Mouse (Mus musculus) forebrain, embryonic 14.5 days (tissue): ENCODE data around the gene Ddah1. TPM values are rescaled to one million over a fixed set of nuclear protein-coding genes. Genes with fewer than 3 reads are reported as not detected.
A peak's percentile ranks its signal among the peaks of the same experiment; 100 is the strongest.

ENCODE experiments used
- ATAC-seq: fragments of 200-750 bp; cut with Nextera tagmentation; 2 replicates; pipeline ENCODE4 v1.8.0; 2017; ENCODE audit warnings: mild to moderate bottlenecking, moderate library complexity
- DNase-seq: peaks from one replicate; pipeline ENCODE4 v3.0.0-alpha.2; 2015; ENCODE audit warnings: low spot score
- H3K27ac ChIP-seq: fragments of 300-500 bp; sonication (generic); 2 replicates; pipeline ENCODE4 v1.5.1; 2014; ENCODE audit warnings: low read depth, mild to moderate bottlenecking, control low read depth, low read length, moderate library complexity
- H3K27me3 ChIP-seq: fragments of 300-500 bp; sonication (generic); replicated peaks from 2 replicates; pipeline ENCODE4 v1.6.1; 2014; ENCODE audit warnings: low read length, control low read depth, mixed read lengths; ENCODE audit not compliant: control insufficient read depth, insufficient read depth
- H3K36me3 ChIP-seq: fragments of 300-500 bp; sonication (generic); 2 replicates; pipeline ENCODE4 v1.6.1; 2014; ENCODE audit warnings: low read length, control low read depth; ENCODE audit not compliant: control insufficient read depth, insufficient read depth
- H3K4me1 ChIP-seq: fragments of 300-500 bp; sonication (generic); 2 replicates; pipeline ENCODE4 v1.6.1; 2014; ENCODE audit warnings: antibody characterized with exemption, low read length, control low read depth; ENCODE audit not compliant: control insufficient read depth, insufficient read depth
- H3K4me2 ChIP-seq: fragments of 300-500 bp; sonication (generic); 2 replicates; pipeline ENCODE4 v1.6.1; 2014; ENCODE audit warnings: mild to moderate bottlenecking, control low read depth, low read length
- H3K4me3 ChIP-seq: fragments of 300-500 bp; sonication (generic); 2 replicates; pipeline ENCODE4 v1.5.1; 2014; ENCODE audit warnings: low read depth, low read length, control low read depth
- H3K9ac ChIP-seq: fragments of 300-500 bp; sonication (generic); 2 replicates; pipeline ENCODE4 v1.6.1; 2014; ENCODE audit warnings: mild to moderate bottlenecking, low read length, control low read depth, moderate library complexity
- H3K9me3 ChIP-seq: fragments of 300-500 bp; sonication (generic); replicated peaks from 2 replicates; pipeline ENCODE4 v1.6.1; 2016; ENCODE audit warnings: low read length, control low read depth, mixed read lengths; ENCODE audit not compliant: control insufficient read depth
- WGBS: fragments of 180-500 bp; shearing (Covaris S2); extraction: QIAGEN DNeasy Blood & Tissue Kit; methylation state at CpG from one replicate; pipeline ENCODE4 v1.1.7; 2014; 5-methylcytosine and 5-hydroxymethylcytosine counted together
- polyA plus RNA-seq: library from polyadenylated mRNA; unstranded; fragments of >200 nt; fragmentation: Nextera tagmentation; extraction: Ambion mirVana; gene quantifications from 2 replicates; pipeline ENCODE4 v1.2.1, GENCODE M21; 2014

The Ddah1 gene
- 129 and 147 TPM in 2 replicates for polyA plus RNA-seq

DNA sequence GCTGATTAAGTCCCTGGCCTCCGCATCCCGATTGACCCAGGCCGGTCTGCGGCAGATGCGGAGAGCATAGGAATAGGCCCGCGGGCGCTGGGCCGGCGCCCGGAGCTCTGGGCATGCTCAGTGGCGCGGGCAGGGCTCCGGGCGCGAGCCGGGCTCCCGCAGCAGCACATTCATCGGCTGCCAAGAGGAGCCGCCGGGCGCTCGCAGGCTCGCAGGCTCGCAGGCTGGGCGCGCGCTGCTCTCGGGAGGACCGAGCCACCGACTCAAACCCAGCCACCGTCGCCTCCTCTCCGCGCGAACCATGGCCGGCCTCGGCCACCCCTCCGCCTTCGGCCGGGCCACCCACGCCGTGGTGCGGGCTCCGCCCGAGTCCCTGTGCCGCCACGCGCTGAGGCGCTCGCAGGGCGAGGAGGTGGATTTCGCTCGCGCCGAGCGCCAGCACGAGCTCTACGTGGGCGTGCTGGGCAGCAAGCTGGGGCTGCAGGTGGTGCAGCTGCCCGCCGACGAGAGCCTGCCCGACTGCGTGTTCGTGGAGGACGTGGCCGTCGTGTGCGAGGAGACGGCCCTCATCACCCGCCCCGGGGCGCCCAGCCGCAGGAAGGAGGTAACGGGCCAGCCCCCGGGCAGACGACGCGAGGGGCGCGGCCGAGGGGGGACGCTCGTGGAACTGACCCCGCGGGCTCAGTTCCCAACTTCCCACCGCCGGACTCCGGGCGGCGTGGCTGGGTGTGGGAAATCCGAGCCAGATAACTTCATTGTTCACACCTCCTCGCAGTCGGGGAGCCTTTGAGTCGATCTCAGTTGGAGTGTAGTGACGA, at the start of gene Ddah1:
Gene Ddah1, plus strand, starts transcription at position 115 of the 818 bp plus-strand sequence.
- ATAC-seq = peak; percentile 93
- H3K27ac ChIP-seq = peak within 1 kb of the TSS; percentile 94
- no peaks in the 10 kb centered on the region for H3K27me3 ChIP-seq

DNA sequence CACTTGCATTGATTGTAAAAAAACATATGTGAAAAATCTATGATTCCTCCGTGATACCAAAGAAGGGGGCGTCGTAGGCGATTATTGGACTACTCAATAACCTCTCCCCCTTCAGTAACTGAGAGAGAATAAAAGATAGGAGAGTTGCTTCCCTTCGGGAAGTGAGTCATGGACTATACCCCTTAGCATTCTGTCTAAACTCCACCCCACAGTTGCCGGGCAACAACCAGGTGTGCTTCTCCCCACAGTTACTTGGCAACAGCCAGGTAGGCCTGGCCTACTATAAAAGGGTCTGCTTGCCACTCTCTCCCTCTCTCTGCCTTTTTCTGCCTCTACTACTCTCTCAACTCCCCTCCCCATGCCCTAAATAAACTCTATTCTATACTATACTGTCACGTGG, 42.6 kb upstream of the Ddah1 start:
- no peaks in the 10 kb centered on the region for H3K9me3 ChIP-seq
- H3K9ac ChIP-seq = no peak overlapping the region
- H3K27me3 ChIP-seq = no peaks in the 10 kb centered on the region
- DNase-seq (no peak), ATAC-seq (no peak)
- no peaks in the 10 kb centered on the region for H3K4me1 ChIP-seq
- no peak overlapping the region for H3K27ac ChIP-seq
- H3K36me3 ChIP-seq = no peaks in the 10 kb centered on the region
- no peak overlapping the region for H3K4me2 ChIP-seq
- H3K4me3 ChIP-seq = no peak overlapping the region
- WGBS = 91% methylated on average over 7 of the region's 7 CpGs

More for the DNA sequence above, at the start of gene Ddah1:
- WGBS = under 1% methylated on average over 91 of the region's 97 CpGs
- Histone ChIP-seq H3K36me3 (no peaks in the 10 kb centered on the region), H3K4me1 (peaks cover 8% of the 10 kb centered on the region; the same call in 1 of the 2 replicates), H3K9me3 (no peaks in the 10 kb centered on the region), H3K9ac (peak within 1 kb of the TSS; percentile 91), H3K4me3 (peak within 1 kb of the TSS; percentile 77), H3K4me2 (peak within 1 kb of the TSS; percentile 98)
- DNase-seq = peak; percentile 87

DNA sequence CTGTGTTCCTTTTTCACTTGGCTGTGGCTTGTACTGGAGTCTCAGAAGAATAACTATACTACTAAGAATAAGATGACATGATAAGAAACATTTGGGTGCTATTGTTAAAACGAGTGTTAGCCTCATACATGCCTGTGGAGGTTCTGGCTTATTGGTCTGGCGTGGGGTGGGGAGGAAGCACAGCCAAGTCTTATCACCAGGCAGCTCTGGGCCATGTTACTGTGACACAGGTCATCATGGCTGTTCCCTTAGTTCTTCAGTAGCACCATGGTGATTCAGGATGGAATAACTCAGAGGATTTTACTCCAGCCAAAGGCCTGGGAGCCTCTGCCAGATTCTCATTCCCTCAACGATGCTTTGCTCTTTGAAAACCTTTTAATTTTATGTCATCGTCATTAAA, 38.8 kb upstream of the Ddah1 start:
- H3K4me2 ChIP-seq = no peak overlapping the region
- no peak for ATAC-seq
- H3K27me3 ChIP-seq = no peaks in the 10 kb centered on the region
- WGBS = 85% methylated on average over 4 of the region's 4 CpGs
- no peak overlapping the region for H3K9ac ChIP-seq
- no peaks in the 10 kb centered on the region for H3K4me1 ChIP-seq
- H3K4me3 ChIP-seq = no peak overlapping the region
- no peak overlapping the region for H3K27ac ChIP-seq
- no peak for DNase-seq
- H3K36me3 ChIP-seq = no peaks in the 10 kb centered on the region
- no peaks in the 10 kb centered on the region for H3K9me3 ChIP-seq

DNA sequence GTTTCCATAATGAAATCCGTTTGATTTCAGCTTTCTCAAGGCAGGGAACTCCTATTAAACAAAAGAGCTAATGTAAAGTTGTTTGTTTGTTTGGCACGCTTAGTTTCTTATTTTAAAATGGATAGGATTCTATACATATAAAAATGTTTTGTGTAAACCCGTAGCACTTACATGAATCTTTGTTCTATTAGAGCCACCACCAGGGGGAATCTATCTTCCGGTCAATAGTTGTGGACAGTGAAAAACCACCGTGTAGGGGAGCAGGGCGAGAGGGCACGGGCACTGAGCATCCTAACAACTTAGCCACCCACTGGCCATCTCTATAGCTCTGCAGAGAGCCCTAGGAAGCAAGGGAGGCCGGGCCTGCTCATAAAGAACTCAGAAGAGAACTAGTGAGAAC, 33.4 kb upstream of the Ddah1 start:
- Histone ChIP-seq H3K4me3 (no peak overlapping the region), H3K27ac (no peak overlapping the region), H3K4me2 (no peak overlapping the region), H3K4me1 (peaks cover 3% of the 10 kb centered on the region; the same call in 1 of the 2 replicates), H3K27me3 (no peaks in the 10 kb centered on the region), H3K9ac (no peak overlapping the region), H3K9me3 (no peaks in the 10 kb centered on the region), H3K36me3 (no peaks in the 10 kb centered on the region)
- 77% methylated on average over 8 of the region's 8 CpGs for WGBS
- no peak for DNase-seq
- ATAC-seq = no peak

DNA sequence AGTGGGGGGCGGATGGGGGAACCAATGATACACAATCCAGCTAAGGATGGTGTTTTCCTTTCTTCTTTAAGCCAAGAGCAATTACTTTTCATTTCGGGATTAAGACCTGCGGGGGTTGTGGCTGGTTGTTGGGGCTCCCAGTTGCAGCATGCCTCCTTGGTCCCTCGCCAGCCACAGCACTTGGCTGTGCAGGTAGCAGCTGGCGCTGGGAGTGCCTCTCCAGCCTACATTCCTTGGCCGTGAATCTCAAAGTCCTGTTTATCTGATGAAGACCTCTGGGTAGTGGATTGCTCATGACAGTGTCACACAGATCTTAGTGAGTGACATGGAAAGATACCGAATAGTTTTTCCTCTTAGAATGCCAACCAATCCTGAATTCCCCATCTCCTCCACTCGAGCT, 30.1 kb upstream of the Ddah1 start:
- DNase-seq (no peak), ATAC-seq (no peak)
- H3K9ac ChIP-seq = no peak overlapping the region
- H3K27ac ChIP-seq = no peak overlapping the region
- WGBS = 33% methylated on average over 8 of the region's 8 CpGs
- no peak overlapping the region for H3K4me3 ChIP-seq
- H3K27me3 ChIP-seq = no peaks in the 10 kb centered on the region
- peaks cover 3% of the 10 kb centered on the region; the same call in 1 of the 2 replicates for H3K4me1 ChIP-seq
- no peak overlapping the region for H3K4me2 ChIP-seq
- no peaks in the 10 kb centered on the region for H3K9me3 ChIP-seq
- no peaks in the 10 kb centered on the region for H3K36me3 ChIP-seq

DNA sequence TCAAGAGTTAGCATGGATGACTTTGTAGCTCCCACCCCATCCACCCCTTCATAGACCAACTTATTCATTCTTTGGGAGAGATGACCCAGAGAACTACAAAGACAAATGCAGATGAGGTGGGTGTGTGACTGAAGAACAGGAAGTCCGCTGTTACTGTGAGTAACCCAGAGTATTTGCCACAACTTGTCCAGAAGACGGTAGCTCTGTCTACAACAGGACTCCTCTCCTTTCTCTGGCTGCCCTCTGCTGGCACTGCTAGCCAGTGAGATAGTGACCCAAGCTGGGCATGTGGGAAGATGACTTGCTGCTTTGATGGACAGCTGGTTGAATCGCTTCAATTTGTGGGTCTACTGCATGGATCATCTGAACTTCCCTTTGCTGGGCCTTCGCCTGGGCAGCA, 28.9 kb upstream of the Ddah1 start:
- H3K4me3 ChIP-seq = no peak overlapping the region
- no peaks in the 10 kb centered on the region for H3K27me3 ChIP-seq
- no peak overlapping the region for H3K9ac ChIP-seq
- H3K4me1 ChIP-seq = peaks cover 3% of the 10 kb centered on the region; the same call in 1 of the 2 replicates
- no peak overlapping the region for H3K27ac ChIP-seq
- ATAC-seq (no peak), DNase-seq (no peak)
- H3K4me2 ChIP-seq = no peak overlapping the region
- H3K36me3 ChIP-seq = no peaks in the 10 kb centered on the region
- no peaks in the 10 kb centered on the region for H3K9me3 ChIP-seq
- 83% methylated on average over 4 of the region's 4 CpGs for WGBS

DNA sequence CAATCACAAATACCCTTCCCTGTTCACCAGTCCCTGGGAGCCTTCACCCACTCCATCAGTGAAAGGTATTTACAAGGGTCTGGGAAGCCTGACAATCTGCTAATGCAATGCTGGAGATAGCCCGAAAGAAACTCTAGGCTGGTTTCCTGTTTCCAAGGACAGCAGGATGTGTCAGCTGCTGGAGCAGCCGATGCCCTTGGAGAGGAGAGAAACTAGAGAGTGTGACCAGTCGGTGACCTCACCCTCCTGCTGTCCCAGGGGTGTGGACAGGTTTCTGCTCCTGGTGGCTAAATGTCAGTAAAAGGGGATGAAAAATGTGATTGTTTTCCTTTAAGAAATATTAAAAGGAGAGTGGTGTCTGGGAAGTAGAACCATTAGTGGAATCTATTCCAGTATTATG, 28.4 kb upstream of the Ddah1 start:
- 67% methylated on average over 3 of the region's 3 CpGs for WGBS
- no peak overlapping the region for H3K9ac ChIP-seq
- no peaks in the 10 kb centered on the region for H3K27me3 ChIP-seq
- H3K36me3 ChIP-seq = no peaks in the 10 kb centered on the region
- H3K4me2 ChIP-seq = no peak overlapping the region
- no peak for ATAC-seq
- H3K9me3 ChIP-seq = no peaks in the 10 kb centered on the region
- H3K27ac ChIP-seq = no peak overlapping the region
- H3K4me3 ChIP-seq = no peak overlapping the region
- H3K4me1 ChIP-seq = peaks cover 3% of the 10 kb centered on the region; the same call in 1 of the 2 replicates
- no peak for DNase-seq

DNA sequence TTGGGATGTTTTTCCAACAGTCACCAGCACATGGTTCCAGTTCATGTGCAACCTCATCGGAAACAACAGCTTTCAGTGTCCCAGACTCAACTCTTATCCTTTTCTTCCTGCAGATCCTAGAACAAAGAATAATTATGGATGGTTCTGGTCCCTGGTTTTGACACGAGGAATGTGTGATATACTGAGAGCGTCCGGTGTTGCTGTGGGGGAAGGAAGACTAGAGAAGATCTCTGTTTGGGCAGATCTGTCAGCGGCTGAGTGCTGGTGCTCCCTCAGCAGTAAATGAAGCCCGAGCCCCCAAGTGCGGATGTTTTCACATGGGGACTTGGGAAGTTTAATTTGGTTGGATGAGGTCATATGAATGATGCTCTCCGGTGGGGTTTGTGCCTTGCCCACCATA, 23.6 kb upstream of the Ddah1 start:
- no peaks in the 10 kb centered on the region for H3K36me3 ChIP-seq
- WGBS = 92% methylated on average over 8 of the region's 8 CpGs
- no peaks in the 10 kb centered on the region for H3K9me3 ChIP-seq
- no peak overlapping the region for H3K9ac ChIP-seq
- H3K27me3 ChIP-seq = no peaks in the 10 kb centered on the region
- no peak overlapping the region for H3K27ac ChIP-seq
- H3K4me3 ChIP-seq = no peak overlapping the region
- DNase-seq = no peak
- H3K4me1 ChIP-seq = no peaks in the 10 kb centered on the region
- H3K4me2 ChIP-seq = no peak overlapping the region
- ATAC-seq = no peak

DNA sequence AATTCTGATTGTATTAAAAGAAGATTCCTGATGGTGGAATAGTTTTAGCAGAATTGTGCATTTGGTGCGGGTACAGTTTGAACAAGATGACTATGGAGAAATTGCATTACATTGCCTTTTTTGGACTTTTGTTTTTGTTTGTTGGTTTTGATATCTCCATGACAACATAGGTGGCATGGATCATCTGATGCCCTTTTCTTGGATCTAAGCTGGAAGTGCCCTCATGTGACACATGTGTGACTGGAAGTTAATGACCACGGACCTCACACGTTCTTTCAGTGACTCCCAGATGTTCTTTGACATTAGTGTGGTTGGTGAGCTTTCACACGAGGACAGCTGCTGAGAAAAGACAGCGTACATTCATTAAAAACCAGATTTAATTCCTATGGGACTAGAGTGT, 21.9 kb upstream of the Ddah1 start:
- H3K9me3 ChIP-seq = no peaks in the 10 kb centered on the region
- no peaks in the 10 kb centered on the region for H3K27me3 ChIP-seq
- no peak overlapping the region for H3K4me3 ChIP-seq
- DNase-seq = no peak
- ATAC-seq = no peak
- H3K9ac ChIP-seq = no peak overlapping the region
- no peaks in the 10 kb centered on the region for H3K4me1 ChIP-seq
- 86% methylated on average over 5 of the region's 5 CpGs for WGBS
- H3K4me2 ChIP-seq = no peak overlapping the region
- no peaks in the 10 kb centered on the region for H3K36me3 ChIP-seq
- H3K27ac ChIP-seq = no peak overlapping the region
